Mouse (Mus musculus): ENCODE data around the gene Lclat1. TPM values are rescaled to one million over a fixed set of nuclear protein-coding genes. Genes with fewer than 3 reads are reported as not detected.

Gene Lclat1
- total RNA-seq, 4 experiments from 2014 or later, result 16.3 to 20.3 (median 18.4) TPM

DNA sequence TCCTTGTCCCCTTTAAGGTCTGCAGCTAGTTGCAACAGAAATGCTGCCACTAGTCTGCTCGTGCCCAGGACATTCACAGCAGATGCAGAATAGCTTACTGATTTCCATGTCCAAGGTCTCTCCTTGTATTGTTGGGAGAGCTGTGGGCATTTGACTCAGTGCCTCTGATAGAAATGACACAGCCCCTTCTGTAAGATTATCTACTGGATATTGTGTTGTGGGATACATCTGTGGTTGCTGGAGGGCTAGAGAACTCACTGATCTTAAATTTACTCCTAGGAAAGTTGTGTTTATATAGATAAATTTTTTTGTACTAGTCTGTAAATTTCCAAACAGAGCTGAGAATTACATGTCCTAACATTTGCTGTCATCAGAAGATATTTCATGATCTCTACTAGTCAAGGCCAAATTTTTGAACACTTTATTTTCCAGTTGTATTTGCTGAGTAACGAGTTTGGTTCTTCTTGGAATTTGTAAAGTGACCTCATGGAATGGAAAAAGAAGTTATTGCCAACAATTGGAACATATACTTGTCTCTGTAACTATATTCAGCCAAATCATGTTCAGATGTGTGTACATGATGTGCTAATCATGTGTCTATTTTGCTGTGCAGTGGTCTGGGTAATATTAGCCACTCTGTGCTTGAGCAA, 87.4 kb downstream of the Lclat1 start:
- DNase-seq (ENCODE audit: low spot score in 2 of 2), result no peak

GRCm38 (mm10) chr17:73196139-73196538, 88.4 kb downstream of the Lclat1 start:
- no peak for DNase-seq (ENCODE audit: low spot score in 2 of 2)

- DNase-seq (ENCODE audit: low spot score in 2 of 2), result no peak
Measured at GRCm38 (mm10) chr17:73197724-73198123, 89.9 kb downstream of the Lclat1 start.

- no peak for DNase-seq (ENCODE audit: low spot score in 2 of 2)
Measured at GRCm38 (mm10) chr17:73199387-73199786, 91.6 kb downstream of the Lclat1 start.

- no peak for DNase-seq (ENCODE audit: low spot score in 2 of 2)
Measured at GRCm38 (mm10) chr17:73200380-73200779, 92.6 kb downstream of the Lclat1 start.

- no peak for DNase-seq (ENCODE audit: low spot score in 2 of 2)
Measured at GRCm38 (mm10) chr17:73203642-73204332, 96.0 kb downstream of the Lclat1 start.

GRCm38 (mm10) chr17:73210960-73211531, 103.3 kb downstream of the Lclat1 start:
- DNase-seq (ENCODE audit: low spot score in 2 of 2), result no peak

- no peak for DNase-seq (ENCODE audit: low spot score in 2 of 2)
Measured at GRCm38 (mm10) chr17:73212754-73213153, 105.0 kb downstream of the Lclat1 start.

GRCm38 (mm10) chr17:73213187-73213586, 105.4 kb downstream of the Lclat1 start:
- no peak for DNase-seq (ENCODE audit: low spot score in 2 of 2)

GRCm38 (mm10) chr17:73213677-73214076, 105.9 kb downstream of the Lclat1 start:
- DNase-seq (ENCODE audit: low spot score in 2 of 2), result no peak

- DNase-seq (ENCODE audit: low spot score in 2 of 2), result no peak
Measured at GRCm38 (mm10) chr17:73217274-73217673, 109.5 kb downstream of the Lclat1 start.

DNA sequence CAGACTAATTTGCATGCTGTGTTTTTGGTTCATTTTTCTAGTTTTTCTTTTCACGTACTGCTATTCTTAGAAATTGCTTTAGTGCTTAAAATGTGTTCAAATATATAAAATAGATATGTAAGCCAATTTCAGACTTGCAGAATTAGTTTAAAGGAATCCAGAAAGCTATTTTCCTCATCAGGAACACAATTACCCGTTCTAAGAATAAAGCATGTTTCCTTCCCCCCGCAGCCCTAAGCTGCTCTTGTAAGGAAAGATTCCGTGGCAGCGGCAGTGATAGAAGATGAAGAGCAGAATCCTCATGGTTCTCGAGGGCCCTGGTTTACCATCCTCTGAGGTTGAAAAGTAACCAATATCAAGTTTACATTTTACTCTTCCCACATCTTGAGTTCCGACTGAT, 113.0 kb downstream of the Lclat1 start:
- no peak for DNase-seq (ENCODE audit: low spot score in 2 of 2)

DNA sequence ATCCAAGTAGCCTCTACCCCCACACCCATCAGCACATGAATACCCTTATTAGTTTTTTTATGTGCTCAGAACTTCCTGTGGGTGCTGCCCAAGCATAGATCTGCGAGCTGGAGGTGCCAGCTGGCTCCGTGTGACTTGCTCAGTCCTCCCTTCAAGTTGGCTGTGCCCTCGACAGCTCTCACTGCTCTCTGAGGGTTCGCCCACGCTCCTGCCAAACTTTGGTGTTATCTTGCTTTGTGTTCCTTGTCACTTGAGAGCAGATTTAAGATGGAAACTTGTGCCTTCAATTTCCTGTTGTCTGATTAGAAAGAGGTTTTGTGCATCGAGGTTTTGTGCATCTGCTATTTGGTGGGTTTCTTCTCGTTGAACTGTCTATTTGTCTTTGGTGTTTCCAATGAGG, 114.3 kb downstream of the Lclat1 start:
- DNase-seq (ENCODE audit: low spot score in 2 of 2), result no peak

GRCm38 (mm10) chr17:73225442-73225841, 117.7 kb downstream of the Lclat1 start:
- DNase-seq (ENCODE audit: low spot score in 2 of 2), result no peak

DNA sequence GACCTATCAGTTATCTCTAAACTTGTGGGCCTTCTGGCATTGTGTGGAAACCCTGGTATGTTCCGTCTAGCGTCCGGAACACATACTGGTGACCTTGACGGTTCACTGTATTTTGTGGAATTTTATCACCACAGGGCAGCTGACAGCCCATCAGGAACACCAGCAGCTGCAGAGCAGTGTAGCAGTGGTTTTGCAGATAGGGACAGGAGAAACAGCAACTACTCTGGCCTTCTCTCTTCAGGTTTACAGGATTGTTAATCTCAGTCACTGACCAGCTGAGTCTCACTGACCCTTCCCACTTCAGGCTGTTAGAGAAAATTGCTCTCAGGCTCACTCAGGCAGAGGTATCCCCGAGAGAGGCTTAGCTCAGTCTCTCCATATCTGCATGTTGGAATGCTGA, 118.2 kb downstream of the Lclat1 start:
- no peak for DNase-seq (ENCODE audit: low spot score in 2 of 2)

GRCm38 (mm10) chr17:73226595-73226994, 118.8 kb downstream of the Lclat1 start:
- DNase-seq (ENCODE audit: low spot score in 2 of 2), result no peak

DNA sequence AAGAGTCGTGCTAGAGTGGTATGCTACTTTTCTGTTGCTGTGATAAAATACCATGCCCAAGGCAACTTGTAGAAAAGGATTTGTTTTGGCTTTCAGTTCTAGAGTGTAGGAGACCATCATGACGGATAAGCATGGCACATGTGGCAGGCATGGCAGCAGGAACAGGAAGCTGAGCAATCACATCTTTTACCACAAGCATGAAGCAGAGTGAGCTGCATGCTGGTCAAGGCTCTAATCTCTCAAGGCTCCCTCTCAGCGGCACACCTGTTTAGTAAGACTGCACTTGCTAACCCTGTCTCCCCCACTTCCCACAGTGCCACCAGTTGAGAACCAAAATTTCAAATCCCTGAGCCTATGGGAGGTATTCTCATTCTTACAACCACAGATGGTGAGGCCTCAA, 119.6 kb downstream of the Lclat1 start:
- no peak for DNase-seq (ENCODE audit: low spot score in 2 of 2)

DNA sequence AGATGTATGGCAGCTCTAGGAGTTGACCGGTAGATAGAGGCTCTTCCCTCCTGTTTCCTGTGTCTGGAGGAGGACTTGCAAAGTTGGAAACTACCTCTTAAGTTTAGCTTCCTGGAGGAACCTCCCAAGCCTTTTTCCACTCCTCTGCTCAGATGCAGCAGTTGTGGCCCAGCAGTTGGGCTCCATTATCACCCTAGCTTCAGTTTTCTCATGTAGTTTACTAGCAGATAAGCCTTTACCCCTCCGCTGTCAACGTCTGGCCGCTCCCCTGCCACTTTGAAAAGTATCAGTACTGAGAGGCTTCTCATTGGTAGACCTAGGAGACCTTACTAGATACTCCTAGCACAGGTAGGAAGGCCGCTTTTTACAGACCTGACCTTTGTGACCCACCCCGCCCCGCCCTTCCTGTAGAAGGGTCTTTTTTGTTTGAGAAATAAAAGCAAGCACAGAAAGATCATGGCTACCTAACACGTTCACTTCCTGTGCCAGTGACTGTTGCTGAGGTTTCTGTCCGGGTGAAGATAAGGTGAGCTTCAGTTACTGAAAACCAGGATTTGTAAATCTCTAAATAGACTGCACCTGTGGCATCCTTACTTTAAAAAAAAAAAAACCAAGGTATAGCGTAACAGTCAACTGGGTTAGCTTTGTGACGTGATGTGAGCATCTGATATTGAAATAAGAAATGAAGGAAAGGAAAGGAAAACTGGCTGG, 121.8 kb downstream of the Lclat1 start:
- DNase-seq (ENCODE audit: low spot score in 2 of 2), result no peak

- DNase-seq (ENCODE audit: low spot score in 2 of 2), result no peak
Measured at GRCm38 (mm10) chr17:73230340-73230989, 122.7 kb downstream of the Lclat1 start.

DNA sequence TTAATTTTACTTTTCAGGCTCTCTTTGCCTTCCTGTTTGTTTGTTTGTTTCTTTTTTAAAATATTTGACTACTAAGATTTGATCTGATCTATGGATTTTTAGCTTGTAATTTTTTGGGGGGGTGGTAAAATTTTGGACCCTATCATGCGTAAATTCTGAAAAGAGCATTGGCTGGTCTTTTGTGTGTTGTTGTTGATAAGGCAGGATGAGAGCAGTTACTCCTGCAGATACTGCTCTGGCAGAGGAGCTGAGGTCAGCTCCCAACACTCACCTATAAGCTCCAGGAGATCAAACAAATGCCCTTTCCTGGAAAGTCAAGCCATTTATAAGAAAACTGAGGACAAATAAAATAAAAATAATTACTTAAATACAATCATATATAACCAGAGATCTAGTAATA, 123.6 kb downstream of the Lclat1 start:
- DNase-seq (ENCODE audit: low spot score in 2 of 2), result no peak

GRCm38 (mm10) chr17:73232593-73232992, 124.8 kb downstream of the Lclat1 start:
- no peak for DNase-seq (ENCODE audit: low spot score in 2 of 2)

DNA sequence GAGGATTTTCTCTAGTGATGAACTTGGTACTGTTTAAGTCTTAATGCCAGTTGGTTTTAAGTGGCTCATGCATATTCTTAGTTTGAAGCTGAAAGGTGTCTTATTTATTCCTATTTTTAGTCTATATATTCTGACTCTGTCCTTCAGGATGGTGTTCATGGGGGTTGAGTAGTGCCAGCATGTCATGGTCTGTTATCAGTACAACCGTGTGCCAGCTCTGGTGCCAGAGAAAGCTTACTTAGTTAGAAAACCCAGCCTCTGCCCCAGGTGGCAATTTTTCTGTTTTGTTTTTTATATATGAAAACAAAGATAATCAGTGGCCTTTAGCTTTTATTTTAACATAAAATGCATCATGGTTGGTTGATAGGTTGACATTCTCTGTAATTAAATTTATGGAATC, 126.2 kb downstream of the Lclat1 start:
- no peak for DNase-seq (ENCODE audit: low spot score in 2 of 2)
